Mouse (Mus musculus) embryonic facial prominence, embryonic 12.5 days (tissue): ENCODE data around the gene Ak3. TPM values are rescaled to one million over a fixed set of nuclear protein-coding genes. Genes with fewer than 3 reads are reported as not detected.
"Not testable (repeated sequence)": the region's sequence is repeated elsewhere in the genome, so short reads cannot be mapped to it uniquely, and the experiment has no call there.

Experiments
- ATAC-seq: fragments of 200-750 bp; cut with Nextera tagmentation; 2 replicates; pipeline ENCODE4 v1.8.0; 2017; ENCODE audit not compliant: insufficient number of reproducible peaks, insufficient read depth, low FRiP score, low TSS enrichment
- H3K27ac ChIP-seq: fragments of 300-500 bp; sonication (generic); 2 replicates; pipeline ENCODE4 v1.5.1; 2016; ENCODE audit warnings: mild to moderate bottlenecking
- H3K27me3 ChIP-seq: fragments of 300-500 bp; sonication (generic); 2 replicates; pipeline ENCODE4 v1.6.1; 2016; ENCODE audit warnings: mild to moderate bottlenecking, moderate library complexity
- H3K36me3 ChIP-seq: fragments of 300-500 bp; sonication (generic); 2 replicates; pipeline ENCODE4 v1.6.1; 2016; ENCODE audit warnings: mild to moderate bottlenecking
- H3K4me1 ChIP-seq: fragments of 300-500 bp; sonication (generic); 2 replicates; pipeline ENCODE4 v1.6.1; 2016
- H3K4me2 ChIP-seq: fragments of 300-500 bp; sonication (generic); replicated peaks from 2 replicates; pipeline ENCODE4 v1.6.1; 2016; ENCODE audit warnings: mild to moderate bottlenecking, moderate library complexity
- H3K4me3 ChIP-seq: fragments of 300-500 bp; sonication (generic); 2 replicates; pipeline ENCODE4 v1.5.1; 2016; ENCODE audit warnings: mild to moderate bottlenecking
- H3K9ac ChIP-seq: fragments of 300-500 bp; sonication (generic); 2 replicates; pipeline ENCODE4 v1.6.1; 2016; ENCODE audit warnings: mild to moderate bottlenecking, moderate library complexity
- H3K9me3 ChIP-seq: fragments of 300-500 bp; sonication (generic); 2 replicates; pipeline ENCODE4 v1.6.1; 2016; ENCODE audit warnings: mild to moderate bottlenecking, moderate library complexity
- WGBS: fragments of 180-500 bp; shearing (Covaris S2); methylation state at CpG from one replicate; pipeline ENCODE4 v1.1.7; 2016; 5-methylcytosine and 5-hydroxymethylcytosine counted together
- polyA plus RNA-seq: library from polyadenylated mRNA; unstranded; fragments of >200 nt; fragmentation: Nextera tagmentation; extraction: Ambion mirVana; gene quantifications from 2 replicates; pipeline ENCODE4 v1.2.1, GENCODE M21; 2016

Ak3 gene
- polyA plus RNA-seq, 1 experiment from 2014 or later, result 74.8 TPM

DNA sequence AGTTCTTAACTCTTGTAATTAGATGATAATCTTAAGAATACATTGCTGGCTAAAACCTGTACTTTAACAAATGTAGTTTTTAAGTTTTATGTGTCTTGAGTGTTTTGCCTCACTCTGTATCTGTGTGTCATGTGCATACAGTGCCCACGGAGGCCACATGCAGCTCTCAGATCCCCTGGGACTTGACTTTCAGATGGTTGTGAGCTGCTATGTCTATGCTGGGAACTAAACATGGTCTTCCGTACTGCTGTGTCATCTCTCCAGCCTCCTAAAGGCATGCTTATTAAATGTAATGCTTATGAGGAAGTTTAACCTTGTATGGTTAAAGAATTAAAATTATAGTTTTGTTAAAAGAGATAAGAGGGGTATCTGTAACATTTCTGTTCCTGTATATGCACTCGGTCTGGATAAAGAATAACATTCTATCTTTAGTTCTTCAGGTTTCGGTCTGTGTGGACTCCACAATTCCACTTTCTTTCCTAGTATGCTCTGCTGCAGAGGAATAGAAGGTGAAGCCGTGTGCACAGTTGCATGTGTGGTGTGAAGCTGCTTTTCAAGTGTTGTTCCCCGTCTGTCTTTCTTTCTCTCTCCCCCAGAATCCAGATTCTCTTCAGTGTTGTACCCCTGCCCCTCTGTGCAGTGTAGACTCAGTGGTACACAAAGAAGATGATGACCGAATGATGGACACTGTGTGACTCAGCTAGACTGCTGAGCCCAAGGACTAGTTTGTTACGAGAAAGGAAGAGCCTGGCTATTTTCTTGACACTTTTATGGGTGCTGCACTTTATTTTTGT, 32.2 kb downstream of the Ak3 start:
- H3K36me3 ChIP-seq, result peaks cover 60% of the 10 kb centered on the region
- no peak overlapping the region for H3K4me3 ChIP-seq
- 83% methylated on average over 8 of the region's 8 CpGs for WGBS
- H3K9ac ChIP-seq, result no peak overlapping the region
- ATAC-seq, result no peak
- H3K27ac ChIP-seq, result no peak overlapping the region
- no peak overlapping the region for H3K4me2 ChIP-seq
- H3K27me3 ChIP-seq, result no peaks in the 10 kb centered on the region
- no peaks in the 10 kb centered on the region for H3K4me1 ChIP-seq
- no peaks in the 10 kb centered on the region for H3K9me3 ChIP-seq

DNA sequence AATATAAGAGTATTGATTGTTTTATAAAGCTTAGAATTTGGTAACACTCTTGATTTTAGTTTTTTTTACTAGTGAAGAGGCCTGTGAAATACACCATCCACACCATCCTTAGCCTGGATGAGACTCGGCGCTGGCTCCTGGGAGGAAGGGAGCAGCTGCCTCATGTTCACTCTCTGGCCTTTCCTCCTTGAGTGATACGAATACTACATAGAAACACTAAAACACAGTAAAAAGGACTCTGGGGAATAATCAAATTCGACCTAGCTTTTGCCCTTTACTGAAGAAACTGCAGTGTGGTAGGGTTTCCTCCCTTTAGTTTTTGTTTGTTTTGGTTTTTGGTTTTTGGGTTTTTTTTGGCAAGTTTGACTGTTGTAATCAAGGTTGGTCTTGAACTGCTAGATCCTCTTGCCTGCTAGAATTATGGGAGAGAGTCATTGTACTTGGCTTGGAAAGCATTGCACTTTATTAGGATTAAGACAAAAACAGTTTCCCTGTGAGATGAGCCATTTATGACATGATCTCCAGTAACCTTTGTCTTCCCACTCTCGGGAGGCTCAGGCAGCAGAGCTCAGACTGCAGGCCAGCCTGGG, 33.2 kb downstream of the Ak3 start:
- Histone ChIP-seq H3K27ac (no peak overlapping the region), H3K36me3 (peaks cover 55% of the 10 kb centered on the region), H3K9me3 (no peaks in the 10 kb centered on the region), H3K27me3 (no peaks in the 10 kb centered on the region), H3K4me3 (no peak overlapping the region), H3K4me1 (no peaks in the 10 kb centered on the region), H3K4me2 (no peak overlapping the region), H3K9ac (no peak overlapping the region)
- ATAC-seq, result no peak
- 78% methylated on average over 5 of the region's 5 CpGs for WGBS

DNA sequence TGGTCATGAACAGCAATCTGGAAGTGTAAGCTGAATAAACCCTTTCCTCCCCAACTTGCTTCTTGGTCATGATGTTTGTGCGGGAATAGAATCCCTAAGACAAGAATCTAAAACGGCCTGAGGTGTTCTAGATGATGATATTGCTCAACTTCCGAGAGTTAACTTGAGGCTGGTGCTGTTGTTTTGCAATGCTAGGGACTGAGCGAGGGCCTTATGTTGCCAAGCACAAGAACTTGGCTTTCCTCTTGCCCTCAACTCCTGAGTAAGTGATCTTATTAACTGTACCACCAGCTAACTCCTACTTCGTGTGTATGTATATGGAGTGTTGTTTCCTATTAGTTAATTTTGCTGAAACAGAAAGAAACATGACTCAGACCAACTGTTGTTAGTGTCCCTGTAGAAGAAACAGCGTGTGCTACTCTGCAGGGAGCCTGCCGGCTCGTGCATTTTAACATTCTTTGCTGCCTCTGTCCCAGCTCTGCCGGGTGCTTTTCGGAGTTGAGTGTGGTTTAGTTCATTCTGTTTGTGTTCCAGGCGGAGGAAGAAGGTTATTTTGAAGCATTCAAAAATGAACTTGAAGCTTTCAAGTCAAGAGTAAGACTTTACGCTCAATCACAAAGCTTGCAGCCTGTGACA, 36.3 kb downstream of the Ak3 start:
- no peak overlapping the region for H3K9ac ChIP-seq
- H3K4me1 ChIP-seq, result no peaks in the 10 kb centered on the region
- ATAC-seq, result no peak
- H3K9me3 ChIP-seq, result no peaks in the 10 kb centered on the region
- no peak overlapping the region for H3K27ac ChIP-seq
- WGBS, result 88% methylated on average over 12 of the region's 12 CpGs
- peaks cover 55% of the 10 kb centered on the region for H3K36me3 ChIP-seq
- H3K4me2 ChIP-seq, result no peak overlapping the region
- H3K4me3 ChIP-seq, result no peak overlapping the region
- no peaks in the 10 kb centered on the region for H3K27me3 ChIP-seq

DNA sequence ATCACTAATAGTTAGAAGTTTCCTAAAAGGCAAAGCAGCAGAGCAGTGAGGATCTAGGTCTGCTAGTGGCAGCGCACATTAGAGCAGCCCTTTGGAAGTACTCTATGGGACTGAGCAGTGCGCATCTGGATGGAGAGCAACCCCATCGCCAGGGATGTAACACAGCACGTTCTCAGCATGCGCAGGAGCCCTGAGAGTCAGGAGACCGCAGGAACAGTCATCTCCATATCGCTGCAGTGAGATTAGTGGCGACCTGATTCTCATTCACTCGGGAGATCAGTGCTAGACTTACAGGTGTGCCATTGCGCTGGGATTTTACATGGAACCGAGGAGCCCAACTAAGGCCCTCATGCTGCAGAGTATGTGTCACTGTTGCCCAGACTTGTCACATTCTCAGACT, 38.7 kb downstream of the Ak3 start:
- H3K27ac ChIP-seq, result no peak overlapping the region
- H3K4me2 ChIP-seq, result no peak overlapping the region
- no peaks in the 10 kb centered on the region for H3K4me1 ChIP-seq
- H3K9ac ChIP-seq, result no peak overlapping the region
- WGBS, result 92% methylated on average over 11 of the region's 11 CpGs
- no peaks in the 10 kb centered on the region for H3K9me3 ChIP-seq
- peaks cover 44% of the 10 kb centered on the region for H3K36me3 ChIP-seq
- H3K4me3 ChIP-seq, result no peak overlapping the region
- ATAC-seq, result no peak
- H3K27me3 ChIP-seq, result no peaks in the 10 kb centered on the region

DNA sequence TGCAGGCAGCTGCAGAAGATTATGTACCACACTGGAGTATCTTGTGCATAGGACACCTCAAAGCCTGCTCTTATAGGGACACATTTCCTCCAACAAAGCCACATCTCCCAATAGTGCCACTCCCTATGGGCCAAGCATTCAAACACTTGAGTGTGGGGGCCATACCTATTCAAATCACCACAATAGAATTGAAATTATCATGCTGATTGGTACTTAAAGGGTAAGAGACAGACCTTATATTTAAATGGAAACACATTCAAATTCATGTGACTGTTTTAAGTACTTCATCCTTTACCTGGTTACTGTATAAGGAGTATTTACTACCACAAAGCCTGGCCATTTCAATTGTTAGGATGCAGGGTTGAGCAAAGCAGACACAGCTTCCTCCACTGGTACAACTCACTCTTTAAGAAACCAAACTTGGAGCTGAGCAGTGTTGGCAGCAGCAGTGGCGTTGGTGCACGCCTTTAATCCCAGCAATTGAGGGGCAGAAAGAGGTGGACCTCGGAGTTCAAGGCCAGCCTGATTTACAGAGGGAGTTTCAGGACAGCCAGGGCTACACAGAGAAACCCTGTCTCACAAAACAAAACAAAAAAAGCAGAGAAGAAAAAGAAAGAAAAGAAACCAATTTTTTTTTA, 39.6 kb downstream of the Ak3 start:
- Histone ChIP-seq H3K27ac (no peak overlapping the region), H3K27me3 (no peaks in the 10 kb centered on the region), H3K9ac (no peak overlapping the region), H3K9me3 (no peaks in the 10 kb centered on the region), H3K4me1 (no peaks in the 10 kb centered on the region), H3K4me2 (no peak overlapping the region), H3K4me3 (no peak overlapping the region), H3K36me3 (peaks cover 38% of the 10 kb centered on the region)
- WGBS, result 84% methylated on average over 3 of the region's 3 CpGs
- no peak for ATAC-seq

DNA sequence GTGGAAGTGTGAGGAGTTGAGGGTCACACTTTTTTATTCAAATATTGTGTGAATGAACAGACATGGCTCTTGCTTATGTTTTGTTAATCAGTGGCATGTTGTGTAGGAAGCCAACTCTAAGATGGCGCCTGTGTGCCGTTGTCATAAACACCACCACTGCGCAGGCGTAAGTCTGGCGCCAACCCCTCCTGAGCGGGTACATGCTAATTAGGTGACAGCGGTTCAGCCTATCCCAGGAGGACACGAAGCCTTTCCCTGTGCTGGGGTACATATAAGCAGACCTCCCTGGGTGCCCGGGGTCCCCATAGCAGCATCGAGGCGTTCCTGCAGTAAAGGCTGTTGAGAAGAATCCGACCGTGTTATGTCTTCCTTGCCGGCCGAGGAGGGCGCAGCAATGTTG, 47.4 kb downstream of the Ak3 start:
- not testable (repeated sequence) for H3K9me3 ChIP-seq, H3K27ac ChIP-seq, H3K27me3 ChIP-seq, ATAC-seq, H3K4me2 ChIP-seq, H3K4me3 ChIP-seq, H3K9ac ChIP-seq, H3K4me1 ChIP-seq
- WGBS, result 97% methylated on average over 16 of the region's 16 CpGs
- H3K36me3 ChIP-seq, result peaks cover 48% of the 10 kb centered on the region

DNA sequence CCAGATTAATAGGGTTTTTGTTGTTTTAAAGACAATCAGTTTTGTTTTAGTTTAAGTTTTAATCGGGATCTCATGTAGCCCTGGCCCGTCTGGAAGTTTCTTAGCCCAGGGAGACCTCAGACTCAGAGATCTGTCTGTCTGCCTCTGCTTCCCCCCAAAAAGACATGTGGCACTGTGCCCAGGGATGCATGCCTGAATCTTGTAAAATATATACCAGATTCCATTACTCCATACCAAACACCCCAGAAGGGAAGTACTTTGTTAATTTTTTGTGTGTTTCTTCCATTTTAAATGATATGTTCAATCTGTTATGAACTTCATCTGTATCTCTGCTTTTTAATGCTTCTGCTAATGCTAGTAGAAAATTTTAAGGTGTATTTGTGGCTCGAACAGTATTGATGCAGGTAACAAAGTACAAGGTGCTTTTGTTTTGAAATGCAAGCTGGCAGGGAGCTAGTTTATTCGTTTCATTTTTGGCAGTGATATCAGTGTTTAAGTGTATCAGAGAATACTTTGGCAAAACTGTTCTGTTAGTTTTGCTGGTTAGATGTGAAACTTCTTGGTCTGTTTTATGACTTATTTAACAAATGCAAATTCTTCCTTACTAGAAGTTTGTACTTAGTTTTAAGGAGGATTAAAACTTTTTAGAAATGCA, 49.7 kb downstream of the Ak3 start:
- peaks cover 59% of the 10 kb centered on the region for H3K36me3 ChIP-seq
- 83% methylated on average over 4 of the region's 4 CpGs for WGBS
- H3K27me3 ChIP-seq, result no peaks in the 10 kb centered on the region
- H3K9me3 ChIP-seq, result no peaks in the 10 kb centered on the region
- no peak overlapping the region for H3K27ac ChIP-seq
- no peaks in the 10 kb centered on the region for H3K4me1 ChIP-seq
- no peak for ATAC-seq
- H3K9ac ChIP-seq, result no peak overlapping the region
- no peak overlapping the region for H3K4me2 ChIP-seq
- no peak overlapping the region for H3K4me3 ChIP-seq

DNA sequence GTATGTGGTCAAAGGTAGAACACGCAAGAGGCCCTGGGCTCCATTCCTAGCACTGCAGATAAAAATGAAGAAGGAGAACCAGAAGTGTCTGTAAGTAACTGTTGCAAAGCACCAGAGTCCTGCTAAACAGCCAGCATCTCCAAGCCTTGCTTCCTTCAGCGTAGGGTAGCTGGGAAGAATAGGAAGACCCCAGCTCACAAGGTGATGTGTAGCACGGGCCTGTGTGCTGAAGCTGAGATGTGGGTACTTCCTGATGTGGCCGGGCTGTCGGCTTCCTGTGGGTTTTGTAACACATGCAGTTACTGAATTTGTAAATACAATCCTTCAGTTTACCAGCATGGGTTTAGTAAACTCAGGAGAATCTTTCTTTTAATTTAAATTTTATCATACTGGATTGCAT, 52.4 kb downstream of the Ak3 start:
- H3K4me3 ChIP-seq, result no peak overlapping the region
- H3K27ac ChIP-seq, result no peak overlapping the region
- H3K4me1 ChIP-seq, result peaks cover 7% of the 10 kb centered on the region
- no peak for ATAC-seq
- WGBS, result 96% methylated on average over 5 of the region's 5 CpGs
- no peak overlapping the region for H3K4me2 ChIP-seq
- no peaks in the 10 kb centered on the region for H3K27me3 ChIP-seq
- no peak overlapping the region for H3K9ac ChIP-seq
- peaks cover 43% of the 10 kb centered on the region for H3K36me3 ChIP-seq
- H3K9me3 ChIP-seq, result no peaks in the 10 kb centered on the region

DNA sequence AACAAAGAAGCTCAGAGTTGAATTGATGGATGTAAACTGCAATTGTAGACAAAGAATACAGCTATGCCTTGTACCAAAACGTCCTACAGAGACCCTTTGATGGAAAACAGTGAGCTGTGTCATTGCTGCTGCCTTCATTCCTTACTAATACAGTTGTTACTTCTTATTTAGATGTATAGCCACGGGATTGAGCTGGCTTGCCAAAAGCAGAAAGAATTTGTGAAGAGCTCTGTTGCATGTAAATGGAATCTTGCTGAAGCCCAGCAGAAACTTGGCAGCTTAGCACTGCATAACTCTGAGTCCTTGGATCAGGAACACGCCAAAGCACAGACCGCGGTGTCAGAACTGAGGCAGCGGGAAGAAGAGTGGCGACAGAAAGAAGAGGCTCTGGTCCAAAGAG, 52.9 kb downstream of the Ak3 start:
- H3K36me3 ChIP-seq, result peaks cover 38% of the 10 kb centered on the region
- 90% methylated on average over 7 of the region's 7 CpGs for WGBS

DNA sequence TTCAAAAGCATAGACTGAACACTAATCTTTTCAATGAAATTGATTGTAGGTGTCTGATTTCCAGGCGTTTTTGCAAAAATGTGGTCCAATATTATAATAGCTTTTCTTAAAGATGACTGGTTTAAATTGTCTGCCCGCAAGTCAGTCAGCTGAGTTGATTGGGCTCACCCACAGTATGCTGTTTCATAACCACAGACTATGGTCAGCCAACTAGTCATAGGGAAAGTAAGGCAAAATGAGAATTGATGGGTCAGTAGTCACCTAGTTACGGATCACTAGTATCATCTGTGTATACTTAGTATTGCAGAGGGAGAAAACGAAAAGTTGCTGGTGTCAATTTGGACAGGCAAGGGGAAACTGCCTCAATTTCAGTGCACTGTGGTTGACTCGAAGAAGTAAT, 56.4 kb downstream of the Ak3 start:
- peak overlapping the region; percentile 79 for H3K4me2 ChIP-seq
- H3K36me3 ChIP-seq, result peaks cover 24% of the 10 kb centered on the region
- no peak for ATAC-seq
- no peaks in the 10 kb centered on the region for H3K9me3 ChIP-seq
- no peak overlapping the region for H3K27ac ChIP-seq
- 66% methylated on average over 5 of the region's 5 CpGs for WGBS
- H3K9ac ChIP-seq, result peak overlapping the region; percentile 93; the same call in 1 of the 2 replicates
- H3K4me1 ChIP-seq, result peaks cover 7% of the 10 kb centered on the region
- no peaks in the 10 kb centered on the region for H3K27me3 ChIP-seq
- peak overlapping the region; percentile 97 for H3K4me3 ChIP-seq

More for the DNA sequence above, 52.9 kb downstream of the Ak3 start:
- ATAC-seq, result no peak
- H3K27me3 ChIP-seq, result no peaks in the 10 kb centered on the region
- H3K9ac ChIP-seq, result no peak overlapping the region
- H3K9me3 ChIP-seq, result no peaks in the 10 kb centered on the region
- H3K4me3 ChIP-seq, result no peak overlapping the region
- peaks cover 7% of the 10 kb centered on the region for H3K4me1 ChIP-seq
- no peak overlapping the region for H3K4me2 ChIP-seq
- H3K27ac ChIP-seq, result no peak overlapping the region

DNA sequence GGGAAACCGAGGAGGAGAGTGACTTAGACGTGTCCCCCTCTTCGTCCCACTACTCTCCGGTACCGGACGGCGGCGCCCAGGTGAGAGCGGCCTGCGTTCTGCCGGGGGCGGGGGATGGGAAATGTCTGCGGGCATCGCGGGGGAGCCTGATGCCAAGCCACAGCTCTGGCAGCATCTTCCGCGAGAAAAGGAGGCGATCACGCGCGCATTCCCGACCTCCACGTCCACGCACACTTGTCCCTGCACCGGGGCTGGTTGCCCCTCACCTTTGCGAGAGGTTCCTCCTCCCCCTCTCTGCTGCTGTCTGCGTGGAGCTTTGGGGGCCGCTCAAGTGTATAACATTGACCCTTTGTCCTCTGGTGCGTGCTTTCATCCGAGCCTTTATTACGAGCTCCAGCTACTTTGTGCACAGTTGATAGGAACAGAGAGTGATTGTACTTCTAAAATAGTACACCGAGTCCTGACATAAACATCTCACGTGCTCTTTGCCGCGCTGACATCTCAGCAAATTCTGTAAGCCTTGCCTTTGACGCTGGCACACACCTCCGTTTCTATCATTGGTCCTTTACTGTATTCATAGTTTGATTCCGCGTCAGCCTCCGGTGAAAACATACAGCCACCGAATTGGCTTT, 57.1 kb downstream of the Ak3 start:
- Histone ChIP-seq H3K4me2 (peak overlapping the region; percentile 79), H3K4me3 (peak overlapping the region; percentile 97), H3K36me3 (peaks cover 19% of the 10 kb centered on the region), H3K27ac (peak overlapping the region; percentile 83), H3K9me3 (no peaks in the 10 kb centered on the region), H3K27me3 (no peaks in the 10 kb centered on the region), H3K4me1 (peaks cover 7% of the 10 kb centered on the region), H3K9ac (peak overlapping the region; percentile 93)
- no peak; the same call in 1 of the 2 replicates for ATAC-seq
- 1% methylated on average over 41 of the region's 41 CpGs for WGBS
